Mouse (Mus musculus) MEL (cell line): Measurements from ENCODE around the gene Cisd3. TPM values are rescaled to one million over a fixed set of nuclear protein-coding genes. Genes with fewer than 3 reads are reported as not detected.

Experiments used
- DNase-seq: peaks from one replicate; pipeline ENCODE4 v3.0.0; 2011; ENCODE audit warnings: low read depth, low spot score
- H3K27ac ChIP-seq: 2 replicates; pipeline ENCODE4 v1.5.1; 2012; ENCODE audit warnings: low read depth, mild to moderate bottlenecking, control low read depth, low read length, moderate library complexity; ENCODE audit not compliant: control insufficient read depth
- H3K27me3 ChIP-seq, 2 experiments: fragments of 150-350 bp in 1 of 2; sonication (generic) in 1 of 2; 2 replicates each; pipeline ENCODE4 v1.6.1; 2012; ENCODE audit warnings: low read length in 2 of 2, mild to moderate bottlenecking in 2 of 2, improper control_type of control experiment in 1 of 2, moderate library complexity in 1 of 2; ENCODE audit not compliant: insufficient read depth in 2 of 2, control insufficient read depth in 1 of 2
- H3K36me3 ChIP-seq, 2 experiments: 2 replicates each; pipeline ENCODE4 v1.6.1; 2012 to 2014; ENCODE audit warnings: low read length in 2 of 2, improper control_type of control experiment in 1 of 2, inconsistent platforms in 1 of 2, mild to moderate bottlenecking in 1 of 2; ENCODE audit not compliant: insufficient read depth in 2 of 2, control insufficient read depth in 1 of 2
- H3K4me1 ChIP-seq, 2 experiments: fragments of 150-350 bp in 1 of 2; sonication (generic) in 1 of 2; 2 replicates each; pipeline ENCODE4 v1.6.1; 2012; ENCODE audit warnings: low read length in 2 of 2, improper control_type of control experiment in 1 of 2, mild to moderate bottlenecking in 1 of 2; ENCODE audit not compliant: insufficient read depth in 2 of 2, control insufficient read depth in 1 of 2
- H3K4me3 ChIP-seq, 2 experiments: fragments of 150-350 bp in 1 of 2; sonication (generic) in 1 of 2; 2 replicates each; pipeline ENCODE4 v1.5.1; 2012; ENCODE audit warnings: low read depth in 2 of 2, low read length in 2 of 2, mild to moderate bottlenecking in 2 of 2, moderate library complexity in 2 of 2, control low read depth in 1 of 2, improper control_type of control experiment in 1 of 2; ENCODE audit not compliant: control insufficient read depth in 1 of 2, insufficient read depth in 1 of 2
- H3K79me2 ChIP-seq: 2 replicates; pipeline ENCODE4 v1.6.1; 2012; ENCODE audit warnings: mild to moderate bottlenecking, low read length, moderate library complexity; ENCODE audit not compliant: control insufficient read depth, poor library complexity, insufficient read depth
- H3K9ac ChIP-seq: 2 replicates; pipeline ENCODE4 v1.6.1; 2012; ENCODE audit warnings: low read depth, mild to moderate bottlenecking, control low read depth, low read length, moderate library complexity; ENCODE audit not compliant: control insufficient read depth, poor library complexity, severe bottlenecking
- H3K9me3 ChIP-seq: fragments of 150-350 bp; sonication (generic); replicated peaks from 2 replicates; pipeline ENCODE4 v1.6.1; 2012; ENCODE audit warnings: mild to moderate bottlenecking, low read length, improper control_type of control experiment, moderate library complexity; ENCODE audit not compliant: insufficient read depth
- BHLHE40 ChIP-seq: IDR thresholded peaks from 2 replicates; pipeline ENCODE4 v1.6.1; 2012; ENCODE audit warnings: low read depth, mild to moderate bottlenecking, inconsistent platforms, low read length, improper control_type of control experiment, borderline replicate concordance
- CTCF ChIP-seq, 3 experiments: IDR thresholded peaks in 2 of 3; conservative IDR thresholded peaks in 1 of 3; 2 replicates each; pipeline ENCODE4 v1.5.1; 2011 to 2012; ENCODE audit warnings: low read length in 3 of 3, low read depth in 2 of 3, mild to moderate bottlenecking in 2 of 3, improper control_type of control experiment in 1 of 3, inconsistent platforms in 1 of 3, mixed read lengths in 1 of 3, moderate library complexity in 1 of 3; ENCODE audit not compliant: control insufficient read depth in 1 of 3, insufficient read depth in 1 of 3, poor library complexity in 1 of 3, severe bottlenecking in 1 of 3
- KAT2A ChIP-seq: conservative IDR thresholded peaks from 2 replicates; pipeline ENCODE4 v1.6.1; 2012; ENCODE audit warnings: low read depth, low read length, improper control_type of control experiment, inconsistent platforms
- MAFK ChIP-seq: IDR thresholded peaks from 2 replicates; pipeline ENCODE4 v1.6.1; 2011; ENCODE audit warnings: low read depth, mild to moderate bottlenecking, low read length, improper control_type of control experiment, borderline replicate concordance
- MXI1 ChIP-seq: IDR thresholded peaks from 2 replicates; pipeline ENCODE4 v1.6.1; 2011; ENCODE audit warnings: mild to moderate bottlenecking, low read depth, low read length, improper control_type of control experiment
- NELFE ChIP-seq: IDR thresholded peaks from 2 replicates; pipeline ENCODE4 v1.6.1; 2011; ENCODE audit warnings: low read depth, low read length, improper control_type of control experiment
- NRF1 ChIP-seq: IDR thresholded peaks from 2 replicates; pipeline ENCODE4 v1.6.1; 2014; ENCODE audit warnings: low read depth, mild to moderate bottlenecking, inconsistent platforms, low read length, improper control_type of control experiment, moderate library complexity; ENCODE audit not compliant: poor library complexity, insufficient read depth, severe bottlenecking
- POLR2A ChIP-seq, 2 experiments: IDR thresholded peaks; 2 replicates each; pipeline ENCODE4 v1.6.1; 2011 to 2012; ENCODE audit warnings: low read length in 2 of 2, mild to moderate bottlenecking in 2 of 2, control low read depth in 1 of 2, improper control_type of control experiment in 1 of 2, low read depth in 1 of 2, moderate library complexity in 1 of 2; ENCODE audit not compliant: control insufficient read depth in 1 of 2, insufficient read depth in 1 of 2, poor library complexity in 1 of 2
- RAD21 ChIP-seq: IDR thresholded peaks from 2 replicates; pipeline ENCODE4 v1.6.1; 2011; ENCODE audit warnings: mild to moderate bottlenecking, low read depth, low read length, improper control_type of control experiment
- RCOR1 ChIP-seq: IDR thresholded peaks from 2 replicates; pipeline ENCODE4 v1.6.1; 2012; ENCODE audit warnings: low read depth, mild to moderate bottlenecking, inconsistent platforms, low read length, improper control_type of control experiment
- SMC3 ChIP-seq: IDR thresholded peaks from 2 replicates; pipeline ENCODE4 v1.6.1; 2011; ENCODE audit warnings: low read depth, low read length, improper control_type of control experiment
- TAL1 ChIP-seq: IDR thresholded peaks from 2 replicates; pipeline ENCODE4 v1.6.1; 2012; ENCODE audit warnings: mild to moderate bottlenecking, inconsistent platforms, low read length, moderate library complexity, mixed read lengths
- ZC3H11A ChIP-seq: IDR thresholded peaks from 2 replicates; pipeline ENCODE4 v1.6.1; 2012; ENCODE audit warnings: low read depth, mild to moderate bottlenecking, inconsistent platforms, low read length, improper control_type of control experiment
- polyA plus RNA-seq, 2 experiments: library from polyadenylated mRNA; stranded (reverse) in 1 of 2; unstranded in 1 of 2; fragments of >175 nt in 1 of 2; fragments of >200 nt in 1 of 2; gene quantifications; 2 replicates each; pipeline versions ENCODE4 v1.2.1 to v1.2.4; 2012; ENCODE audit warnings: low replicate concordance in 2 of 2, low read depth in 1 of 2; ENCODE audit not compliant: insufficient read length in 2 of 2, insufficient read depth in 1 of 2, missing spikeins in 1 of 2
- total RNA-seq: library from RNA; depleted of rRNA; stranded (reverse); fragments of 300-350 nt; gene quantifications from 2 replicates; pipeline ENCODE4 v1.2.3, GENCODE M21; 2012

Cisd3 gene
- total and polyA plus RNA-seq, 3 experiments, result 1.7 to 6.1 TPM; not detected in 1

DNA sequence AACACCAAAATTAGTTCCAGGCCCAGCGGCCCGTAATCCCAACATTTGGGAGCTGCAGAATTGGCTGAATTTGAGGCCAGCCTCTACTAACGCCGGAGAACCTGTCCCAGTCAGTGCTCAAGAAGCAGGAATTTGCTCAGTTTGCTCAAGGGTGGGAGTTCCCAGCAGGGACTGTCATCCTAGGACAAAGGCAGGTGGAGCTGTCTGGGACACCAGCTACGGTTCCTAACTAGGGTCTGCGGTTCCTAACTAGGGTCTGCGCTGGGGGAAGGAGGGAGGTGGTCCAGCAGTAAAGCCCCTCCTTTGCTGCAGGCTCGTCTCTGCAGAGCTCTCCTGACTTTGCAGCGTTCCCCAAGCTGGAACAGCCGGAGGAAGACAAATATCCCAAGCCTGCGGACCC is 12.5 kb upstream of the Cisd3 start:
- Histone ChIP-seq H3K79me2 (no peaks in the 10 kb centered on the region), H3K4me3 (no peak overlapping the region), H3K4me1 (no peaks in the 10 kb centered on the region), H3K36me3 (peaks cover 0 to 3% of the 10 kb centered on the region in 2 experiments; a peak in 1 of 4 replicates), H3K9ac (no peak overlapping the region), H3K9me3 (no peaks in the 10 kb centered on the region)
- TF ChIP-seq KAT2A (no peak), ZC3H11A (no peak), MAFK (no peak), BHLHE40 (no peak), POLR2A (IDR thresholded peaks at IDR 0.05; ENCODE audit: control insufficient read depth in 1 of 2, insufficient read depth in 1 of 2, low read depth in 1 of 2, low read length in 2 of 2, poor library complexity in 1 of 2) (no peak), NRF1 (no peak)
- TF ChIP-seq, all 39 proteins: peak for 0
- Histone ChIP-seq H3K27me3 (no peaks in the 10 kb centered on the region), H3K27ac (no peak overlapping the region)
- DNase-seq, result no peak

DNA sequence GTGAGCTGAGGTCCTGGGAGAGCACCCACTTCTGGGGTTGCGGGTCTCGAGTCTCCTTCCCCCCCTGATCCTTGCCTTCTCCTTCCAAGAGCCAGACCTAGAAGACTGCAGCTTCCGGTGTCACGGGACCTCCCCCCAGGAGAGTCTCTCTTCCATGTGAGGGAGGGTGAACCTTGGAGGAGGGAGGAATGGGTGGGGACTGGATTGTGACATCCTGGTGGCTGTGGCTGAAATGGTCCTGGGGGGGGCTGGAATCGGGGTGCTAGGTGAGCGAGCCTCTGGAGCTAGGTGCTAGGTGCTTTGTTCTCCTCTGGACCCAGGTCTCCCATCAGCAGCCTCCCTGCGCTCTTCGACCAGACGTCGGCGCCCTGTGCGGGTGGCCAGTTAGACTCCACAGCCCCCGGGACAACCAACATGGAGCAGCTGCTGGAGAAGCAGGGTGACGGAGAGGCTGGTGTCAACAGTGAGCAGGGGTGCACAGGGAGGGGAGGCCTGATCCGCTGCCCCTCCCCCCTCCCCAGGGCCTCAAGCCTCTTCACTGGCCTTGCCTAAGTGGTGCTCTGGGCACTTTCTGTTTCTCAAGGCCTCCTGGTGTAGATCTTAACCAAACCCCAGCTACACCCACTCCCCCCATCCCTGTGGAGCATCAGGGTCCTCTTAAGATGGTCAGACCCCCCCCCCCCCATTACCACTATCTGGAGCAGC is 9.4 kb upstream of the Cisd3 start:
- Histone ChIP-seq H3K4me1 (no peaks in the 10 kb centered on the region), H3K79me2 (no peaks in the 10 kb centered on the region), H3K9ac (no peak overlapping the region), H3K36me3 (peaks cover 0 to 3% of the 10 kb centered on the region in 2 experiments; a peak in 1 of 4 replicates)
- DNase-seq, result no peak
- TF ChIP-seq CTCF (IDR thresholded peaks at IDR 0.05 in 2 of 3, conservative IDR thresholded peaks at IDR 0.05 in 1 of 3; ENCODE audit: control insufficient read depth in 1 of 3, insufficient read depth in 1 of 3, low read depth in 2 of 3, low read length in 3 of 3, poor library complexity in 1 of 3, severe bottlenecking in 1 of 3), result no peak
- TF ChIP-seq SMC3, result no peak
- no peak for TF ChIP-seq MXI1
- no peak for TF ChIP-seq NELFE
- no peak for TF ChIP-seq RAD21
- no peak for TF ChIP-seq TAL1
- TF ChIP-seq, all 39 proteins: peak for 0
- Histone ChIP-seq H3K27me3 (no peaks in the 10 kb centered on the region), H3K9me3 (no peaks in the 10 kb centered on the region), H3K27ac (no peak overlapping the region), H3K4me3 (no peak overlapping the region)

GRCm38 (mm10) chr11:97677381-97677780 is 8.2 kb upstream of the Cisd3 start:
- Histone ChIP-seq H3K4me3 (no peak overlapping the region), H3K36me3 (peaks cover 0 to 3% of the 10 kb centered on the region in 2 experiments; a peak in 1 of 4 replicates)
- no peak for TF ChIP-seq RCOR1

More at GRCm38 (mm10) chr11:97677381-97677780, 8.2 kb upstream of the Cisd3 start:
- H3K4me1 ChIP-seq, result no peaks in the 10 kb centered on the region
- H3K9me3 ChIP-seq, result no peaks in the 10 kb centered on the region
- H3K27ac ChIP-seq, result no peak overlapping the region
- no peak for DNase-seq
- no peak overlapping the region for H3K9ac ChIP-seq
- H3K79me2 ChIP-seq, result no peaks in the 10 kb centered on the region
- H3K27me3 ChIP-seq, result no peaks in the 10 kb centered on the region
